Mouse (Mus musculus): ENCODE measurements around the gene Panx3.

Gene Panx3

DNA sequence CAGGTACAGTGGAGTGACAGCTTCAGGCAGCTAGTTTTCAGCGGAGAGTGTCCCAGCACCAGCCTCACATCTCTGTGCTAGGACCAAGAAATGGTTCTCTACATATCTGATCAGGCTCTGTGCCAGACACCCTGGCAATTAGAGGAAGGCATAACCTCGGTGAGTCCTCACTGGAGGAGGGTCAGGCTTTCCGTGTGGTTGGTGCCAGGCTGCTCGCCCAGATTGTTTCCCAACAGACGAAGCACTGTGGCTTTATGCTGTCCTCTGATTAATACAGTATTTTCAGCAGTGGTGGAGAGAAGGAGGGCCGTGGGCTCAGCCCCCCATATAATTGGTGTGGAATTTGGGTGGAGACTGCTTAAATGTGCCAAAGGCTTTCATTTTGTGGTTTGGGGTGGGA lies at the start of gene Panx3:
Gene Panx3 (minus strand): TSS at position 121 of the 400 bp plus-strand sequence.
- no peak for DNase-seq (ENCODE audit: low read depth, low spot score)

DNA sequence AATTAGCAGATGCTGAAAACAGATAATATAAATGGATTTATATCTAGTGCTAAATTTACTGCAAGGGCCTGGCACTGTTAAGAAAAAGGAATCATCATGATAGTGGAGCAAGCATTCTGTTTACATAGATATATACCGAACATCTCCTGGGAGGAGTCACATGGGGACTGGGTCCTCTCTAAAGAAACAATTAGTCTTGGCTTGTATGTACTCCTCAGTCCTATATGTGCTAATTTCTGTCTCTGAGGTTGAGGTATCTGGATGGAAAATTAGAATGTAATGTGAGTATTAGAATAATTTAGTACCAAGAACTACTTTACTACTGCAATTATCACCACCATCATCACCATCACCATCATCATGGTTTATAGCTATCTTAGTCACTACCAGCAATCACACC lies 47.1 kb upstream of the Panx3 start, which contains the start of gene Olfr160:
Gene Olfr160 (minus strand): TSS at position 101 of the 400 bp plus-strand sequence.
- no peak for DNase-seq (ENCODE audit: low read depth, low spot score)

DNA sequence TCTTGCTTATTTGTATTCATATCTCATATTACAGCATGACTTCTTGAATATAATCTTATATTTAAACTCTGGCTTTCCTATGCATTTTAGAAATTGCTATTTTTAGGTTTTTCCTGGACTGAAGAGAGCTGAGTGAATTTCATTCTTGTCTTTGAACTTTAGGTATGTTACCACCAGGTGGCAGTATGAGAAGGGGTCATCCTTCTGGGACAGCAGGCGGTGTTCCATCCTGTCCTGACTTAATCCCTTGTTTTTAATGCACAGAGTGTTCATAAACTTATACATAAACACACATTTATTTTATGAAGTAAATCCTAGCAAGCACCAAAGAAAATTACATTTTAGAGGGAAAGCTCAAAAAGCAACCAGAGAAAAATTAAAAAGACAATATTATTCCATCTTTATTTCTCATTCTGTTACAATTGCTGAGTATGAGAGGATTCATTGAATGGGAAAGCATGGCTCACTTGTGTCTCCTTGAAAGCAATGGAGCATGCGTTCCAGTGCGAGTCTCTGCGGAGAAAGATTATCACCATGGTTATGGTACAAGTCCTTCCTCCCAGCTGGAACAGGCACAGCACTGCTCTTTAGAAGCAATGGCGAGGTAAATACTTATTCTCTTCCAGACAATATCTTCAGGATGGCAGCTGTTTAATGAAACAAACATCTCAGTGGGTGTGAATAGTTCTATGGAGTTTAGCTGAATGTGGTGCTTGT lies 21.1 kb upstream of the Panx3 start:
- DNase-seq (ENCODE audit: low read depth, low spot score) = peak; percentile 17

DNA sequence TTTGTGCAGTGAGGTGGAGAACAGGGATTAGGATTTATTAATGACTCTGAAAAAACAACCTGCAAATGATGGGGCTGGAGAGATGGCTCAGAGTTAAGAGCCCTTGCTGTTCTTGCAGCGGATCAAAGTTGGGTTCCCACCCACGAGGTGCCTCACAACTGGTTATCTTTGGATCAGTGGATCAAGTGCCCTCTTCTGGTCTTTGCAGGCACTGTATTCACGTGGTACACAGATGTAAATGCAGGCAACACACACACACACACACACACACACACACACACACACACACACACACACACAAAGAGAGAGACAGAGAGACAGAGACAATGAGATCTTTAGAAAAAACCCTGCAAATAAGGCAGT lies 18.9 kb upstream of the Panx3 start:
- peak; percentile 20 for DNase-seq (ENCODE audit: low read depth, low spot score)

DNA sequence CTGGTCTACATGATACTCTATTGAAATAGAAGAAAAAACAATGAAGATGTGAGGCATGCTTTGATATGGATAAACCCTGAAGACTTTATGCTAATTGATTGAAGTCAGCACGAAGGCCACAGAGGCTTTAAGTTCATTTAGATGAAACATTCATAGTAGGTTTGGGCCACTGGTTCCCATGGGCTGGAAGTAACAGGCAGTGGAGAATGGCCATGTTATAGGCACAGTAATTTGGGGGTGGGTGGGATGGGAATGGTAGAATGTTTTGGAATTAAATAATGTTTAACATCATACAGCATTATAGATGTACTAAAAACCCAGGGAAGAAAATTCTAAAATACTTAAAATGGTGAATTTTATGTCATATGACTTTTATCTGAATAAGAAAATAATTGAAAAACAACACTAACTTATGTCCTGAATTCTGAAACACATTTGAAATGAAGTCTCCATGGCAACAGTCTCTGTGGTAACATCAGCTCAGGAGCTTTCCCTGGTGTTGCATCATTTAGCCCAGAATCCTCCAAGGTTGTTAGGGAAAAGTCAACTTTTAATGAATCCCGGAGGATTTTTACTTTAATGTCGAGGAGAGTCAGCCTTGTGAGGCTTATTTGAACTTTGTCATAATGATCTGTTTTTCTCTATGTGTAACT lies 18.4 kb upstream of the Panx3 start:
- DNase-seq (ENCODE audit: low read depth, low spot score) = no peak

DNA sequence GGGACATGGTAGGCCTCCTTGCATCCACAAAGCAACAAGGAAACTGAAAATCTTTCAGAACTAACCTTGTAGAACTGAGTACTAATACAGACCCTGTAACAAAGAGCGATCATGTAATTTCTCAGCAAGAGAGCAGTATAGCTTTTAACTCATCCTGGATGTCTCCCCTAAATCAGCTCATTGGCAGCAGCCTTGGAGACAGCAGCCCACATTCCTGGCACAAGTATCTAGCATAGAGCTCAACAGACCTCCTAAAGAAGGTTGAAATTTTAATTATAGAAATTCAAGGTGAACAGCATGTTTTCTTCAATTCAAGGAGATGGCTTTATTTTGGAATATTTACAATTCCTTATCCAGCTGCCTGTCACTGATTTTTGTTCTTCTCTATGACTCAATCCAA lies 12.1 kb upstream of the Panx3 start:
- no peak for DNase-seq (ENCODE audit: low read depth, low spot score)

DNA sequence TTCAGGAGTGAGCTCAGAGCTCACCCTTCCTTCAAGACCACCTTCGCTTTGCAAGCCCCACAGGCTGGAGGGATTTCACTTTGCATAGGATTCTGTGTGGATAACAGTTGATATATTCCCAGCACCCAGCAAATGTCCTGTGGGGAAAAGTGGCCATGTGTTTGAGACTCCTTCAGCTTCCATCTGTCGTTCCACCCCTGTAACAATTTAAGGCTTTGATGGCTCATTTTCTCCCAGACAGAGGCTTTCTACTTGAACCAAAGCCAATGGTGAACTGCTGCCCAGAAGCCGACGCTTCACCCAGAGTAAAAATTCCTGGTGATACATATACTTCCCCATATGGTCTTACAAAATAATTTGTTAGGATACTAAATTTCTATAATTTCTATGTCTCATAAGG lies 6.3 kb upstream of the Panx3 start:
- DNase-seq (ENCODE audit: low read depth, low spot score) = no peak

- no peak for DNase-seq (ENCODE audit: low read depth, low spot score)
These were observed 1.2 kb upstream of the Panx3 start for GRCm38 (mm10) chr9:37670261-37670660.

GRCm38 (mm10) chr9:37669678-37670077 lies 643 bp upstream of the Panx3 start:
- DNase-seq (ENCODE audit: low read depth, low spot score) = no peak

DNA sequence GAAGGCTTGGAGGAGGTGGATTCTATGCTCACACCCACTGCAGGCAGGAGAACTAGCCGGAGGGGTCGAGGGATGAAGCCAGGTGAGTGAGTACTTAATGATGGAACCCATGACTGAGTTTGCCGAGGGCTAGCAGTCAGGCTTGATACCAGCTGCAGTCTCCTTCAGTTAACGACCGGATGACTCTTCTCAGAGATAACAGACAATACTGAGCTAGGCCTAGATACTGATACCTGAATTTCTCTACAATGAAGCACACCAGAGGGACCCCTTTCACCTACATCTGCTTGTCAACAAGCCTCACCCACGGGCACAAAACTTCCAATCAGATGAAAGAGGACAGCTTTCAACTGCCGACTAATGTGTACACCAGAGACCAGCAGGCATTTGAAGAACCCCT lies 3.0 kb downstream of the Panx3 start:
- no peak for DNase-seq (ENCODE audit: low read depth, low spot score)

DNA sequence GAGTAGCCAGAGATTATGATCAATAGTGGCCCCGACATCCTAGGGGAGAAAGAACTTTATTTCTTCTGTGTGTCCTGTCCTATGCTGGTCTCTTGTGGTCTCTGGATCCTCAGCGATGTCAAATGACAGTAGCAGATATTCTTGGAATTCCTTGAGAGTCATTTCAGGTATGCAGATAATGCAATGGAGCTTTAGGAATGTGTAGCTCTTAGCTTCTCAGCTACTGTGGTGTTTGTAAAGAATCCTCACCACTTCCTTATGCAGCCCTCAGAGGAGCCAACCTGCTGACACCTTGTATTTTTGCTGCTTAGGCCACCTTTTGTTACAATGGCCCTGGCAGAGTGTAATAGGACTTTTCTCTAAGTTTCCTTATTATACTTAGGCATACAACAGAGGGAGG lies 4.4 kb downstream of the Panx3 start:
- DNase-seq (ENCODE audit: low read depth, low spot score) = no peak

GRCm38 (mm10) chr9:37663210-37663609 lies 5.8 kb downstream of the Panx3 start:
- no peak for DNase-seq (ENCODE audit: low read depth, low spot score)

DNA sequence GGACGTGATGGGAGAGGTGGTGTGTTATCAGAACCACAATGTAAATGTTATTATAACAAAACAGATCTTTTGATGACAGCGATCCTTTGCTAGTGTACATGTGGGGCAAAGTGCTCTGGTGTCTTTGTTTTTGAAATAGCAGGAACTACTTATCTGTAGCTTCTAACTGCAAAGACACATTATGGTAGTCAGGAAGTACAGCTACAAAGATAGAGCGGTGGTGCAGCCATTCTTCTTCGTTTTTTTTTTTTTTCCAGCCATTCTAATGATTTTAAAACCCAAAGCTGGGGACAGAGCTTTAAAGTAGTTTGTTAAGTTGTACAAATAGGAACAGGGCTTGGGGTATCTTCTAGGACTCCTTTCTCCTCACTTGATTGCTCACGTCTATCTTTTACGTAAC lies 9.6 kb downstream of the Panx3 start:
- DNase-seq (ENCODE audit: low read depth, low spot score) = no peak

- DNase-seq (ENCODE audit: low read depth, low spot score) = peak; percentile 85
These were observed 12.0 kb downstream of the Panx3 start, which contains the start of gene Tbrg1 for GRCm38 (mm10) chr9:37656931-37657481. Gene Tbrg1, minus strand, starts transcription at chr9:37657312.

DNA sequence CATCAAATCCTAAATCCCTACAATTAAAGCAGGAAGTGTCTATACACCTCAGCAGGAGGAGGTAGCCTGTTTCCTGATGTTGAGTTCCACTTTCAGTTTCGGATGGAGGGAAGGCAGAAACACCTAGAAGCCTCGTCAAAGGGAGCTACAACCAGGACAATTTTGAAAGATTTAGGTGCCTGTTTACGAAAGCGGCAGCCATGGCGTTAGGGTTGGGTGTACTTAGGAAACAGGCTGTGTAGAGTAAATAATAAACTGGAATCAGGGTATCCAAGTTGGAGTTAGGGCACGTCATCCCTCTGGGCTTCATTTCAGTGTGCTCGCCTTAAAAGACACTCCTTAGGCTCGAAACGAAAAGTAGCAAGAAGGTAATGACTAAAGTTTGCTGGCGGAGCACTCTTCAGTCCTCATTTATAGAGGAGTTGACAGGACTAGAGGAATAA lies 12.6 kb downstream of the Panx3 start:
- peak; percentile 79 for DNase-seq (ENCODE audit: low read depth, low spot score)

DNA sequence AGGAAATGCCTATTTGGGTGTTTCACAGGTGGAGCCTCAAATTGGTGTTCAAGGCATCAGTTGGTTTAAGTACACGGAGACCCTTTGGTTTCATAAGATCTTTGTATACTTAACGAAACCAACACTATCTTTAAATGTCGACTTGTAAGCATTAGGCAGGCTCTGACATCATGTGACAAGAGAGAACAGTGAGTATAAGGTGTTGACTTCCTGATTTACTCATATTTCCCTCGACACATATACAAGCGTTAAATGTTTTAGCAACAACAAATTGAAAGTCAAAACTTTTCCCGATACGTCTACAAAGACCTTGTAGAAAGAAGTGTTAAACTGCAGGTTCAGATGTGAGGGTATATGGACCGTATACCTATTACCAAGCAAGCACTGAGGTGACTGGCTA lies 13.1 kb downstream of the Panx3 start:
- peak; percentile 70 for DNase-seq (ENCODE audit: low read depth, low spot score)

DNA sequence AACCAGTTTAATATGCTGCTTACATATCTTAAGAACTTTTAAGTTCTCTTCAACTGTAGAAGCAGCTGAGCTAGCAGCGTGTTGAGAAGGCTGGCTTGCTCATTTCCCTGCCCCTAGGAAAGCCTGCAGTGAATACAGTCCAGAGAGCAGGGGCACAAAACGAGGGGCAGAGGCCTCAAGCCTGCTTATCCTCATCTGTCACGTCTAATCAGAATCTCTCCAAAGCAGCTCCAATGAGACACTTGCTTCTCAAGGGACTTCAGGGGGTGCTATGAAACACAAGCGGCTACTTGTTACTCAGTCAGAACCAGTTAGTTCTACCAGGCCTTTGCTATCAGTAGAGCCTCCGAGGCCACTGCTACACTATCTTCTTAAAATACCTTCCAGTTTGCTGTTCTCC lies 15.2 kb downstream of the Panx3 start:
- no peak for DNase-seq (ENCODE audit: low read depth, low spot score)

DNA sequence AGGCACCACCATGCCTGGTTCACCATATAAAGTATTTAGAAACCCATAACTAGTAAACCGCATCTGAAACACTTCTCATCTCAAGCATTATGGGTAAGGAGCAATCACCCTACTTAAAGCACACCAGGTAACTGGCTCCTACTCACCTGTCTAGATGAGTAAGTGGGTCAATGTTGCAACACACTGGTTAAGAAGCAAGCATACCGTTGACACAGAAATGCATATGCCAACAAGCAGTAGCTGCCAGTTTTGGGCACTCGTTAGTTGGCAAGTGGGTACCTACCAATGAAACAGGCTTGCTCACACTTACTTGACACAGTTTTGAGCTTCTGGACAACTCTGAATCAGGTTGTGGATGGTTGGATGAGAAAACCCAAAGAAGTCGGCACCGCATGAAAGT lies 18.4 kb downstream of the Panx3 start:
- no peak for DNase-seq (ENCODE audit: low read depth, low spot score)

DNA sequence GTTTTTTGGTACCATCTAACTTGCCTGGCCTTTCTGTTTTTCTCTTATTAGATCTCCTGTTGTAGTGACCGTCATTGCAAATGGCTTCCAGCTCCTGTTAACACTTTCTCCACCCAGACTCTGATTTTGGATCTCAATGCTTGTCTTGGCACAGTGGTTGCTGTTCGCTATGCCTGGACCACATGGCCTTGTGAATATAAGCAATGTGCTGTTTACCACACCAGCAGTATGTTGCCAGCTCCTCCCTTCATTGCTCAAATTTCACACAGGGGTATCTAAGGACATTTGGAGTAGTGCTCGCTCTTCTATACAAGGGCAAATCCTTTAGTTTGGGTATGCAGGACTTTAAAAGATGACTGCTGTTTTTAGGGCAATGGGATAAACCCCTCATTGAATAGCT lies 22.8 kb downstream of the Panx3 start:
- no peak for DNase-seq (ENCODE audit: low read depth, low spot score)

- no peak for DNase-seq (ENCODE audit: low read depth, low spot score)
These were observed 30.3 kb downstream of the Panx3 start for GRCm38 (mm10) chr9:37638721-37639120.

- no peak for DNase-seq (ENCODE audit: low read depth, low spot score)
These were observed 32.1 kb downstream of the Panx3 start for GRCm38 (mm10) chr9:37636800-37637542.

DNA sequence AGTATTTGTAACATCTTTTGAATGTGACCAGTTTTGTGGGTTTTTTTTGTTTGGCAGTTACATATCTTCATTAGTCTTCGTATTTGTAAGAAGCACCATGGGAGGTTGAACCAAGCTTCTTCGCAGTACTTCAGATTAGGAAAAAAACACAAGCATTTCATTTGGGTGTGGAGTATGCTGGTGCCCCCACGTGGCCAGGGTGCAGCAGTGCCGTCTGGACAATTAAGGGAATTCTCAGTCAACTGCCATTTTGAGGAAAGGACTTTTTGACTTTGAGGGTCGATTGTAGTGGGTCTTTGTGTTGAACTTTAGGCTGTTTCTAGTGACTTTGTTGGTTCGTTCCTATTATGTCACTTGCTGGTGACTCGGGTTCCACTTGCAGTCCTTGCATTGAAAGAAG lies 32.7 kb downstream of the Panx3 start:
- peak; percentile 56 for DNase-seq (ENCODE audit: low read depth, low spot score)

Data from A20 (cell line).